Mouse (Mus musculus): ENCODE results near the gene Cyb5d1.

Gene Cyb5d1

DNA sequence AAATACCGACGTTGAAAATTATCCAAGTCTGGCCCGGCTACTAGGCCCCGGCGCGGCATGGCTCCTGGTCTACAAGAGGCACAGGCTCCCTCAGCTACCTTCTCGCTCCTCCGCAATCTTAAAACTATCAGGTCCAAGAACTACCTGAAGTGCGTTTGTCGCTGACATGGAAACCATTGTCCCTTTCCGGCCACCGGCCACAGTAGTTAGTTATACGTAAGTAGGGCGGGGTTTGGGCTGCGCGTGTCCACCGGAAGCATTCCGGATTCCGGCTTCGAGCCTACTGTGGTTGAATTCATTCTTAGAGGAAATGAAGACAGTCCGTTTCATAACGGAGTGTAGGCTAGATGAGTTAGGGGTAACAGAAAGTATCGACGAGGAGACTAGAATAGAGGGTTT is at the start of gene Cyb5d1, which contains the start of gene Naa38:
Gene Cyb5d1 (minus strand): TSS at position 397 of the 399 bp plus-strand sequence.
Gene Naa38 (plus strand): TSS at position 253 of the 399 bp plus-strand sequence.
- peak; percentile 90 for DNase-seq

DNA sequence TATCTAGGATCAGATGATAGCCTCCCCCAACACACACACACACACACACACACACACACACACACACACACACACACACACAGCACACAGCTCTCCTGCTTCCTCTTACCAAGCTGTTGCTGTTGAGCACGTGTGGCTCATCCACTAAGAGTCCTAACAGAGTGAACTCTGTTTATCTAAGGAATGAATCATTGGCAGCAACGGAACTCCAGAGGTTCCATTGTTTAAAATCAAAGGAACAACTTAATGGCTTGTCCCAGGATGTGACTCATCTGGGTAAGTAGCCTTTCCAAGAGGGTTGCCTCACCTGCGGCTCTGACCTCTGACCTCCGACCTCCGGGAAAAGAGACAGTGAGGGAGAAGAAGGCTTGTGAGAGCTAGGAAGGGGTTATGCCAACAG is 47.9 kb upstream of the Cyb5d1 start:
- no peak for DNase-seq

DNA sequence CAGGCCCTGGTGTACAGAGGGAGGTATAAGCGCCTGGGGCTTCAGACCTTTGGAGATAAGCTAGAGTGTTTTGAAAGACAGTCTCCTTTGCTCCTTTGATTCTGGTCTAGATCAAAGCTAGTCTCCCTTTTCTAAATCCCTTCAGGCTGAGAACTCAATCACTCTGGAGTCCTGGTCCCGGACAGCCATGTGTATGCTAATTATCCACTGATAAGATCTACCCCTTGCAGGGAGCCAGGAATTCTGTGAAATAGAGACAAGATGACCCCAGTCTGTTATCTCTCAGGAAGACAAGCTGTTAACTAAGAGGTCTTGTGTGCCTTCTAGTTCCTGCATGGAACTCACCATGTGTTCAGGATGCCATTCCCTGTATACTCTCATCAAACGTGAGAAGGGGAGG is 41.9 kb upstream of the Cyb5d1 start:
- DNase-seq: no peak

DNA sequence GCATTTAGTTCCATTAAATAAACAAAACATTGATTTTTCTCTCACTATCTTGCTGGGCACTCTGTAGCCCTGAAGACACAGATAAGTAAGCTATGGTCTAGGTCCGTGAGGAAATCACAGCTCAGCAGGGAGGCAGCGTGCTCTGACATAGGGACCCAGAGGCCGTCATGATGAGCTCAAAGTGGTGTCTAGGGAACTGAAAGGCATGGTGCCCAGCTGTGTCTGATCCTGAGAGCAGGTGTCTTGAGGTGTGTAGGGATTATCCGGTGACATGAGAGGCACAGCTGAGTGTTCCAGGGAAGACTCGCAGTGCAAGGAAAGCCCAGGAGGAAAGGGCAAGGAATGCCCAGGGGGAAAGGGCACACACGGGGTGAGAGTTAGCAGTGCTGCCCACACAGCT is 37.8 kb upstream of the Cyb5d1 start:
- DNase-seq: no peak

DNA sequence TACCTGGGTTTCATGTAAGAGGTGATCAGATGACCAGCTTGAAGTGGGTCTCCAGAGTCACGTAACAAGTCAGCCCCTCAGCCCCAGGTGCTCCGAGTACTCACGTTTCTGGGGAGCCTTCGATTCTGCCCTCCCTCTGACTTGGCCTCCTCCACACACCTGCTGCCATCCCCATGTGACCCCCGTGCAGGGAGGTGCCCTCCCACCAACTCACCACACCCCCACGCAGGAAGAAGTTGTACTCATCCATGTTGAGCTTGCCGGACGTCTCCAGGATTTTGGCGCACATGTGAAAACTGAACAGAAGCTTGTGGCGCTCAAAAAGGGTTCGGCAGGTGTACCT is 37.2 kb upstream of the Cyb5d1 start:
- DNase-seq: no peak

DNA sequence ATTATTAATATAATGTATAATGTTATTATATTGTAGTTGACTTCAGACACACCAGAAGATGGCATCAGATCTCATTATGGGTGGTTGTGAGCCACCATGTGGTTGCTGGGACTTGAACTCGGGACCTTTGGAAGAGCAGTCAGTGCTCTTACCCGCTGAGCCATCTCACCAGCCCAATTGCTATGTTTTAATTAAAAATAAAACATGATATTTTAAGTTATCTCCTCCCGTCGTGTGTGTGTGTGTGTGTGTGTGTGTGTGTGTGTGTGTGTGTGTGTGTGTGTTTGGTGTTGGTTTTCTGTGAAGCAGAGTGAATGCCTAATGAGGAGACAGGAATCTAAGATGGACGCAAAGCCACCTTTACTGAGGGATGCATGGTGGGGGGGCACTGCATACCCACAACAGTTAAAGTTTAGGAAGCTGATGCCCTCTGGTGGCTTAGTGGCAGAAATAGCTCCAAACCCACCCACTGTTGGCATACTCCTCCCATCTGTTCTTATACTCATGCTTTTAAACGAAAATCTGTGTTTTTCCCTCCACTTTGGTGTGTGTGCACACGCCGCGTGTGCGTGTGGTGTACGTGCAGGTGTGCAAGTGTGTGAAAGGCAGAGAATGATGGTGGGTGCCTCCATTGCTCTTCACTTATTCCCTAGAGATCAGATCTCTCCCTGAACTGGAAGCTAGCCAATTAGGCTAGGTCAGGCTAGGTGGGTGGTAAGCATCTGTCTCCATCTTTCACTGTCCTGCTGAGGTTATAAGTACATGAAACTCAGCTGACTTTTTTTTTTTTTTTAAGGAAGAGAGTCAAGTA is 36.6 kb upstream of the Cyb5d1 start:
- DNase-seq: peak; percentile 58

DNA sequence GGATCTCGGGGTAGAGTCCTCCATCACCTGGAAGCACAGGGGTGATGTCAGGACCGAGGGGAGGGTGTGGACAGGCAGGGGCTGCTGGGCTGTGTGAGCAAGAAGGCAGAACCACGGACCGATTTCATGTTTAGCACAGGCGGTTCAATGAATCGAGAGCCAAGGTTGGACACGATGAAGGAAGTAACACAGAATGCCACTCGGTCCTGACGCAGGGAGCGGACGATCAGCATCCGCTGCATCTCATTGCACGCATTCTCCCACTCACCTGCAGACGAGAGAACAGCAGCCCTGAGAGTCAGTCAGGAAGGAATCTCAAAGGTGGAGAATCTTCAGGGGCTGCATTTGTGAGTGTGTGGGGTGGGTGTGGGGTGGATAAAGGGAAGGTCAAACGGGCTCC is 35.2 kb upstream of the Cyb5d1 start:
- no peak for DNase-seq

DNA sequence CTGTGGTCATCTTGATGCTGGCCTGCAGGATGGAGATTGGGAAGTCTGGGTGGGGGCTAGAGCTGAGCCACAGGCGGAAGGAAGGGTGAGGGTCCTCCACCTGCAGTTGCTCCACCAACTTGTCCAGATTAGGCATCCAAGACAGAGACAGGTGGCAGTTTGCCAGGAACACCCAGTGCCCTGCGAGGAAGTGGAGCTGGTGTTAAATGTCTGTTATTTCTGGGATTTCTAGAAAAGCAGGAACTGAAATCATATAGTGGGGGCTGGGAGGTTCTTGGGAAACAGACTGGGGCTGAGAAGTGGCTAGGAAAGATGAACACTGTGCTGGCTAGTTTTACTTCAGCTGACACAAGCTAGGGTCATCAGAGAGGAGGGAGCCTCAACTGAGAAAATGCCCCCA is 33.9 kb upstream of the Cyb5d1 start:
- DNase-seq: no peak

DNA sequence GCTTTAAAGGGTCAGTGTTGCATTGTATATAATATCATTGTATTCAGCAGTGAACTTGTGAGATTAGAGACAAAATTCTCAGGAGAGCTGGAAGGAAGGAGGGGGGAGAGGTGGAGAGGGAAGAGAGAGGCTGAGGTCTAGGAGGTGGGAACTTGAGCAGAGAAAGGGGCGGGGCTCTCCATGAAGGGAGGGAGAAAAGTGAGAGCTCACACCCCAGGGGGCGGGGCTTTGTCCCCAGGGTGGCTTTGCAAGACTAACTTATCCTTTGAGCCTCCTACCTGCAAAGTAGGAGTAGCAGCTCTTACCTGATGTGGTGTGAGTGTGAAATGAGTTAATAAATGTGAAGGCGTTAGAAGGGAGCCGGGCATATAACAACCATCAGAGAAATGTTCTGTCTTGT is 33.3 kb upstream of the Cyb5d1 start:
- no peak for DNase-seq

DNA sequence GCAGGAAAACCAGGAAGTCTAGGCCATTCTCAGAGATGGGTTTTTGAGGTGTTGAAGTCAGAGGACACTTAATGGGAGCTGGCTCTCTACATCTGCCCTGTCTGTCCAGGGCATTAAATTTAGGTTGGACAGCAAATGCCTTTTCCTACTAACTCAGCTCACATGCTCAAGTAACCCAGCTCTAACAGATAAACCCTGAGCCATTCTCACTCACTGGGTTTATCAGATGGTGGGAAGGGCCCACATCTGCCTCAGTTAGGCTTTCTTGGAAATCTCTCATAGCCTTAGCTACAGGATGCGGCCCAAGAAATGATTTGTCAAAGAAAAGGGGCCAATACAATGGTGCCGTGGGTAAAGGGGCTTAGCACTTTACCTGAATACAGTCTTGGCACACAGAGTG is 30.8 kb upstream of the Cyb5d1 start:
- no peak for DNase-seq

DNA sequence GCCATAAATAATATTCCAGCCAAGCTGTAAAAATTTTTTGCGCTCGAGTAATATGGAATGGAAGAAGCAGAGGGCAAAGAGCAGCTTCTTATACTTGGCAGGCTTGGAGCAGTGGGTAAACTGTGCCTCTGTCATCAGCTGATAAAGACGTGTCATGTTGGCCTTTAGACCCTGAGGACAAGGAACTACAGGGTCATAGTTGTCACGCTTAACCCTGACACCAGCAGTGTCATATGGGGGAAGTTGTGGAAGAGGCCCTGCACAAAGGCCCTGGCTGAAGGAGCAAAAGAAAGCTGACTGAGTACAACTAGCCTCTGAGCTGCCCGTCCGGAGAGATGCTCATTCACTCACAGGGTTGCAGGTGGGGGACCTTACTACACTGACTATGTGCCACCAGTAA is 28.5 kb upstream of the Cyb5d1 start:
- no peak for DNase-seq

DNA sequence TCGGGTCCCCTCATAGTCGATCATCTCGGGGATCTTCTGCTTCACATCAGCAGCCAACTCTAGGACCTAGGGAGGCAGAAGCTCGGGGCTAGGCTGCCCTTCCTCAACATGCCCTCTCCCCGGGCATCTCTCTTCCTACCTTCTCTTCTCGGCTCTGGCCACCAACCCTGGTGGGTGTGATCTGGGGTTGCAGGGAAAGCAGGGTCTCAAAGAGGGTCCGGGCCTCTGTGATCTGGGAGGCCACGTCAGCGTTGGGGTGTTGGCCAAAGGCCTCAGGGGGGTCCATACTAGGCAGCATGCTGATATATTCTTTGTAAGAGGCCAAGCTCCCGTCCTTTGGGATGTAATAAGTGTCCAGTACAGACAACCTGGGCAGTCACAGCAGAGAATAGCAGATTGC is 27.4 kb upstream of the Cyb5d1 start:
- no peak for DNase-seq

DNA sequence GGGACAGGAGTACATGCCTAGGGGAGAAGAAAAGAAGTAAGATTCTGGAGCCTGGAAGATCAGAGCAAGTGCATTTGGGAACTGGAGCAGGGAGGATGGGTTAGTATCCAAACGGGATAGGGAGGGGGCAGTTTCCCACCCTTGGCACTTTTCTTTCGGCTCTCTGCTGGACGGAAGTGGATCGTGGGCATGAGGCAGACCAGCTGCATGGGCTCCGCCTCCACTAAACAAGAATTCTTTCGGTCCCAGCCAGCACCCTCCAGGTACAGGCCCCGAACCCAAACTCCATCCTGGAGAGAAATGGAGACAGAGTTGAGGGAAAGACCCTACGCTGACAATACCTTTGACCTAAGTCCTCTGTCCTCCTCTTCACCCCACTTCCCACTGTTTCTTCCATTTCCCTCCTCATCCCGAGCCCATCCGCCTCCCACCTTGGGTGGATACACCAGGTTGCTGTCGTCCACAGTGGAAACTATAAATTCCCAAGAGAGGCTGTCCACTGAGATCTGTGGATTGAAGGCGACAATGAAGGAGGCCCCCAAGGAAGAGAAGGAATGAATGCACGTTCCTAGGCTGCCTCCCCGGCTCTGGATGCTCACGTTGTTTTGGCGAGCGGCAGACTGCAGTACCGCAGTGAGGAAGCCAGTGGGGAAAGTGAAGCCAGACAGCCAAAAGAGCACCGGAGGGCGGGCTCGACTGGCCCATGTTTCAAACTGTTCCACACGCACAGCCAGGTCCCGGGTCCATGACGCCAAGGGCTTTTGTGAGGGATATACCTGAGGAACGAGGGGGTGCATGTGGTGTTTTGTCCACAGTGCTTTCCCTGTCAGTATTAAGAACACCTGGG is 25.9 kb upstream of the Cyb5d1 start:
- no peak for DNase-seq

DNA sequence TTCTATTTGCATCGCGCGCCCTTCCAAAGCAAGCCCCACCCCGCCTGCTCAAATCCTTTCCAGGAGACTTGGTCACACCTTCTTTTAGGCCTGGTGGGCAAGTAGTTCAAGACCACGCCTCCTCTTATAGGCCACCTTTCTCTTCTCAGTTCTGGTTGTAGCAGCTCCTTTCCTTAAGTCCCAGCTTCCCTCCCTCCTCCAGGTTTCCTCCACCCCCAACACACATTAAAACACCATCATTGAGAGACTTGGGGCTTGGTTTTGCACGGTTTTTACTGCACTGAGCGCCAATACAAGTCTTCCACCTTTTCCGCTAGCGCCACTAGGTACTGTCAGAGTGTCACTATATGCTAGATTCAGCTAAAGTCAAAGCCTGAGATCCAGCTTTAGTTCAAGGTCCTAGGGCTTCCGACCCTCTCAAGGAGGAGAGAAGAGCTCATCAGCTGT is 25.1 kb upstream of the Cyb5d1 start:
- no peak for DNase-seq

DNA sequence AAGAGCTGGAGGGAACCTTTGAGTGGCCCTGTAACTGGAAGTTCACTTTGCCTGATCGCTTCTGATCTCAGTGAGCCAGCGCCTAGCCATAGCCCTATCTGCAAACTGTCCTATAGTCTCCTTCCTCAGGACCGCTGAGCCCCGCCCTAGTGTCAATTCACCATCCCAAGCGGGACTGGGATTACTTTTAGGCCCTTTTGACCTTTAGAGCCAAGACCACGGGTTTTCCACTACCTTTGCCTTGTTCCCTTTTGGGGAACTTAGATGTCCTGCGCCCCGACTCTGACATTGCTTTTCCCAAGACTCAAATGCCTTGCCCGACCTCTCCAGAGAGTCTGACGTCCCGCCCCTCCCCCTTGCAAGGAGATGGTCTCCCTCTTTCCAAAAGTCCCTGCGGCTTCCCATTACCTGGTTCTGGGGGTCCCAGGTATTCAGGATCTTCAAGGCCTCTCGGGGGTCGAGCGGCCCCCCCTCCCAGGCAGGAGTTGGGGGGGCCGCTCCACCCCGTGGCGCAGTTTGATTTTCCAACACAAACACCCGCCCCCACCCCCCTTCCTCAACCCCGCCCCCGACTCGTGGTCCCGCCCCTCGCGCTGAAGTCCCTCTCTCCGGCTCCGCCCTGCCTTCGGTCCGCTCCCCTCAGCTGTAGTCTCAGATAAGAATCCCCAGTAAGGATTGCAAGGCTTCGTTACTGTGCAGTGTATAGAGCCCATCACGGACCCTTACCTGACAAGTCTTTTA is 24.6 kb upstream of the Cyb5d1 start:
- no peak for DNase-seq

DNA sequence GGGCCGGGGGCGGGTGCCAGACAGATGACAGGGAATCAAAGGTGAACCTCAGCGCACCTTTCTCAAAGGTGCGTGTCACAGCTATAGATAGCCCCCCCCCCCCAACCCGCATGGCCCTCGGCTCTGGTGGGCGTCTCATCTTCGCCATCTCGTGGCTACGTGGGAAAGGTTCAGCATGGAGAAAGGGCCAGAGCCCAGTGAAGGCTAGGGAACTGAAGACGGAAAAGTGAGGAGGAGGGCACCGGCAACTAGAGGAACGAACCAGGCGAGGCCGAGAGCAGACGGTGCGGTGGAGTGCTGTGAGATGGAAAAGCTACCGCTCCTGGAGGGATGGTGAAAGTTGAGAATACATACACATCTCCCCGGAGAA is 24.0 kb upstream of the Cyb5d1 start:
- DNase-seq: no peak

DNA sequence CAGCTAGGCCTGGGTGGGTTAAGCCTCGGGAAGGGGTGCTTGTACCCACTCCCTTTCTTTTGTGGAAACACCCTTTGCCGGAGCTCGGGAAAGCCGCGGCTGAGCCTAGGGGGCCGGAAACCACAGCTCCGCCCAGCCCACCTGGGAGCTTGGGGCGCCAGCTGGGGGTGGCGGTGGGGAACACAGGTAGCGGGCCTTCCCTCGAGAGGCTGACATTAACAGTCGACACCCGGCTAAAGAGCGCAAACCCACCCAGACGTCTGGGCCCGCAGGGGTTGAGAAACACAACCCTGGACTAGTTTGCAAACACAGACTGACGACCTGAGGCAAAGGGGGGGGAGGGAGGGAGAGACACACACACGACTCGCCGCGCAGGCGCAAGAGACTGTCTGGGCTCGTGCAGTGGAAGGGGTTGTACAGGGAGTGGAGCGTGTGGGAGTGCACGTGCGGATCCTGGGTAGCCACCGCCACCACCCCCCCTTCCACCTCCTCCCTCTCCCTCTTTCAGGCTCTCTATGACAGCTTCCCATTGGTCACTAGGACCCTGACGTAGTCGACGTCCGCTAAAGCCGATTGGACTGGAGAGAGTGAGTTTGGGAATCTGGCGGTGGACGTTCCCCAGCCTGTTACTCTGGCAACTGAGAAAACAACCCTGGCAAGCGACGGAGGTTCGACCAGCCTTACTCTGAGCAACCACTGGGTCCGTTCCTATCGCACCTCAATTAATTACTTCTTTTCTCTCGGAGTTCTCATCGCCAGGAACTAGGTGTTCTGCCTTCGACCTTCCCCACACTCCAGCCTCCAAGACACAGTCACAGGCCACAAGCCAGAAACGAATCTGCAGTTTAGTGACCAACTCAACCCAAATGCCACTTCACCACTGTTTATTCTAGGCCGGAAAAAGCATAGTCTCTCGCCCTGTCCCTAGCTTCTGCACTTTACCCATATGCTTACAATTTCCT is 23.3 kb upstream of the Cyb5d1 start:
- DNase-seq: peak; percentile 91

DNA sequence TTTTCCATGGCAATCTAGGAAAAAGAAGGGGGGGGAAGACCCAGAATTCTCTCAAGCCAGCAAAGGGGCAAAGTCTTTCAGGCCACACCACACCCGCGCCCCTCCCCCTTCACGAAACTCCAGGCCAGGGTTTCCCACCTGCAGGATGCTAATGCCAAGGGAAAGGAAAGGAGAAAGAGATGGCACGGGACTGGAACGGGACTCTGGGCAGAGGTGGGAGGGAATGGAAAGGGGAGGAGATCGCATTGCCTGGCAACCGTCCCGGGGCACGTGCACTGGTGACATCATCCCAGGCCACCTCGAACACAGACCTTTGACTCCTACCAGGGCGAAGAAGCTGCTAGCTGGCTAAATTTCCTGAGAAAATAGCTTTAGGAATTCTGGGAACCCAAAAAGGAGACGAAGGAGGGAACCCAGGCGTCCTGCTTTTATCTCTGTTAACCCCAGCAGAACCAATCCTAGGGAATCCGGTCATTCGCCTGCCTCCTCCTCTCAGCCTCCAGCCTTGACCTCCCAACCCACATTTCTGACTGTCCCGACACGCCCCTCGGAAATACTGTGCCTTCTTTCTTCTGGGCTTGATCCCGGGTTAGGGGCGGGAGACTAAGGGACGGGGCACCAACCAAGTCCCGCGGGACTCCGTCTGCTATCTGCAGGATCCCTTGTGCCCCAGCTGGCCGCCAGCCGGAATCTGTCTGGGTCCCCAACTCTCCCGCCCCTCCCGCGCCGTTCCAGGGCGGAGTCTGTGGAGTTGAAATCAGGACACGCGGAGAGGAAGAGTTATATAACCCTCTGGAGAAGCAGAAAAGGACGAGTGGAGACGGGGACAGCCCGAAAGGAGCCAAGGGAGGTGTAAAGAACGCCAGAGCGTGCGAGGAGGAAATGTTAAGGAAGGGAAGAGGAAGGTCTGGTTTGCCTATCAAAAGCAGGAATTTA is 22.3 kb upstream of the Cyb5d1 start:
- peak; percentile 87 for DNase-seq

DNA sequence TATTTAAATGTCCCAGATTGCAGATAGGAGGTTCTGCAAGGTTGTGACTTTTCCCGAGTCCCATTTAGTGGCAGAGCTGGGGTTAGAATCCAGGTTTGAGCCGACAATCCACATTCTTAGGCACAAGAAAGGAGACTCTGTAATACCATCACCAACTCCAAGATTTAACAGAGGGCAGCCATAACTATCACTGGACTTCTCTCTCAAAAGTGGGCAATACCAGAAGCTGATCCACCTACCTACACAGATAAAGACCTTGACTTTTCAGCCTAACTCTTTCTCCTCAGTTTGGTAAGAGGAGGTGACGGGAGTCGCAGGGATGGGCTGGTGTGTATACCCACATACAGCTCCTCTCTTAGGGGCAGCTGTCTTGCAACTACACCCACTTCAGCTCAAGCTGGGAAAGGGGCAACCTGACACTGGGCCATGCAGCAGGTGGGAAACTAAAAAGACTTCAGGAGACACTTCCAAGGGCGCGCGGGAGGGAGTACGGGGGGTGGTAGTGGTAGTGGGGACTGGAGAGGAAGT is 21.6 kb upstream of the Cyb5d1 start:
- DNase-seq: no peak

DNA sequence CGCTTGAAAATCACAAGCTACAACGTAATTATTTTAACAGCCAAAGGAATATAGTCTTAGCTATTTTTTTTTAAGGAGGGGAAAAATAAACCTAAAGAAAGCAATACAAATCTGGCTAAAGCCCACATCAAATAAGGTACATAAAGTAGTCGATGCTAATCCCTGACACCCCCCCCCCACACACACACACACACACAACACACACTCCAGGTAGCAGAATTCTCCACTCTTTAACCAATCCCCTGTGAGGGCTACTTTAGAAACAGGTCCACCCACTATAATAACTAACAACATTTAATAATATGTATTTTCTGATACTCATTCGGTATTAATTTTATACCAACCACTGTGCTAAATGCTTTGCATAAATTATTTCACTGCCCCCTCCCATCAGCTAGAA is 21.1 kb upstream of the Cyb5d1 start:
- no peak for DNase-seq
